Mouse (Mus musculus): ENCODE results near the gene Ccdc47. TPM values are rescaled to one million over a fixed set of nuclear protein-coding genes. Genes with fewer than 3 reads are reported as not detected.

Gene Ccdc47
- polyA plus RNA-seq (2015; fragmentation: Nextera tagmentation; extraction: Ambion mirVana), result 41.9 and 45.4 TPM in 2 replicates

DNA sequence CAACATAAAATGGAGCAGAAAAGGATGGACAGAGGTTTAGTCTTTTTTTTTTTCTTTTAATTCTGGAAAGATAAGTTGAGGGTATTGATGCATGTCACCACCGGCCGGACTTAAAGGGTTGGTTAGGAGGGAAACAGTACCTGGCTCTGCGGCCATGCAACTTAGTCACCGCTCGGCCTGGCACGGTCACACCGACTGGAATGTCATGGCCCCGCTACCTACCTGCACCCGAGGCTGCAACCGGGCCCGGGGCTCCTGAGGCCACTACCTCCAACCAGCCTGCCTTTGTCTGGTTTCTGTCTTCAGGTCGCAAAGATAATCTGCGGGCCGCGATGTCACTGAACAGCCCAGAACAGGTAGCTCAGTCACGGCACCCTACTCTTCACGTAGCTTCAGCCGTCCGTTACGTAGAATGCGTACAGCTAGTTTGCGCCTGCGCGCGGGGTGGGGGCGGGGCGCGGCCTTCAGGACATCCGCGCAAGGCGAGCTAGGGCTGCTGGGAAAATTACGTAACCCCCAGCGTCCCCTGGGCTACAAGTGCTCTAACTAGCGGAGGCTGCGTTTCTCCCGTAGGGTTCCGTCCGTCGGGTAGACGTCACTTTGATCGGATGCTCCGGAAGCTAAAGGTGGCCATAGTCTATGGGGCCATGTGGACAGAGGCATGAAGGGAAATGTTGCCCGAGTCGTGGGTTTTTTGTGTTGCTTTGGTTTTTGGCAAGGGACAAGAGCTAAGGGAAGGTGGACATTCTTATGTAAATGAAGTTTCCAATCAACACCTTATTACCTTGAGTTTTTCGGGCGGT, at the start of gene Ccdc47:
Ccdc47 (minus strand) TSS at position 418 of the 803 bp plus-strand sequence.
- no peaks in the 10 kb centered on the region for H3K27me3 ChIP-seq (replicated peaks; ENCODE audit: control insufficient read depth, insufficient read depth, low read length)
- H3K4me2 ChIP-seq (replicated peaks; ENCODE audit: low read depth), result peak within 1 kb of the TSS; percentile 68
- H3K27ac ChIP-seq (ENCODE audit: low read depth, low read length), result peak within 1 kb of the TSS; percentile 96
- H3K36me3 ChIP-seq (ENCODE audit: control insufficient read depth, insufficient read depth), result peaks cover 11% of the 10 kb centered on the region
- ATAC-seq, result peak; percentile 98
- peak within 1 kb of the TSS; percentile 97 for H3K9ac ChIP-seq (ENCODE audit: low read depth, low read length)
- WGBS, result under 1% methylated on average over 46 of the region's 46 CpGs
- H3K4me1 ChIP-seq (replicated peaks; ENCODE audit: control insufficient read depth, insufficient read depth, low read length), result 0 out of 2 replicates have a peak, but pooled peaks cover 5% of the 10 kb centered on the region
- TF ChIP-seq CTCF (IDR thresholded peaks at IDR 0.05; ENCODE audit: low read depth), result no peak
- no peaks in the 10 kb centered on the region for H3K9me3 ChIP-seq (ENCODE audit: control insufficient read depth)
- peak within 1 kb of the TSS; percentile 93 for H3K4me3 ChIP-seq (ENCODE audit: low read depth, low read length)

DNA sequence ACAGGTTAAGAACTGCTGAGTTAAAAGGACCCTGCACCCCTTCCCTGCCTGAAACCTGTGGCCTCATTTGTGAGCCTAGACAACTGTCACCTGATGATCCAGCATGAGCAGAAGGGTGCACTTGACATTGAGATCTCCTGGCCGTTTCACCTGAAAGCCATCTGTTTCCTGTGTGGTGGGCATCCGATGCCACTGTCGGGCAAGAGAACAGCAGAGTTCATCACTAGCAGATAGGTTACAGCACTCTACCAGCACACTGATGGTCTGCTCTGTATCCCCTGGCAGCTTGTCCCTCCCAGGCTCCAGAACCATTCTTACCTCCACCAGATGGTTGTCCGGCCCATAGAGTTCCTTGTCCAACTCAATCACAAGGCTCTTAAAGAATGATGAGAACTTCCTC, 49.4 kb upstream of the Ccdc47 start:
- H3K4me3 ChIP-seq (ENCODE audit: low read depth, low read length), result no peak overlapping the region
- WGBS, result 92% methylated on average over 4 of the region's 4 CpGs
- no peak for ATAC-seq

DNA sequence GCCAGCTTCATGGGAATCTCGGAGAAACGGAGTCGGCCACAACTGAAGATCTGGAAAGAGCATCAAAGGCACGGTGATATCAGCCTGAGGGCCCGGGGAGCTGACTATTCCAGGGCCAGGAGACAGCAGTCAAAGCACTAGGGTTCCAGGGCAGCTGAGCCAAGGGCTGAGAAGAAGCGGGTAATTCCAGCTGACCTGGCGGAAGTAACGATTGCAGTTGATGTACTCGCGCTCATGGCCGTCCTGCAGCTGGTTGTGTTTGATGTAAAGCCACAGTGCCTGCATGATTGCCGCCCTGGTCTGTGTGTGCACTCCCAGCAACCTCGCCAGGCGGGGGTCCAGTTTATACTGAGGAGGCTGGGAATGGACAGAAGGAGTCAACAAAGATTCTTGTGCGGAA, 48.8 kb upstream of the Ccdc47 start:
- H3K36me3 ChIP-seq (ENCODE audit: control insufficient read depth, insufficient read depth), result peaks cover 61% of the 10 kb centered on the region
- H3K27me3 ChIP-seq (replicated peaks; ENCODE audit: control insufficient read depth, insufficient read depth, low read length), result no peaks in the 10 kb centered on the region
- whole genome bisulfite sequencing, result 86% methylated on average over 15 of the region's 15 CpGs
- no peak overlapping the region for H3K27ac ChIP-seq (ENCODE audit: low read depth, low read length)
- H3K9me3 ChIP-seq (ENCODE audit: control insufficient read depth), result no peaks in the 10 kb centered on the region
- ATAC-seq, result no peak
- H3K4me1 ChIP-seq (replicated peaks; ENCODE audit: control insufficient read depth, insufficient read depth, low read length), result no peaks in the 10 kb centered on the region; the same call in none of the 2 replicates
- H3K9ac ChIP-seq (ENCODE audit: low read depth, low read length), result no peak overlapping the region
- H3K4me2 ChIP-seq (replicated peaks; ENCODE audit: low read depth), result no peak overlapping the region
- no peak for TF ChIP-seq CTCF (IDR thresholded peaks at IDR 0.05; ENCODE audit: low read depth)
- no peak overlapping the region for H3K4me3 ChIP-seq (ENCODE audit: low read depth, low read length)

More for the DNA sequence above, 49.4 kb upstream of the Ccdc47 start:
- Histone ChIP-seq H3K4me1 (replicated peaks; ENCODE audit: control insufficient read depth, insufficient read depth, low read length) (no peaks in the 10 kb centered on the region; the same call in none of the 2 replicates), H3K27ac (ENCODE audit: low read depth, low read length) (no peak overlapping the region), H3K9me3 (ENCODE audit: control insufficient read depth) (no peaks in the 10 kb centered on the region), H3K27me3 (replicated peaks; ENCODE audit: control insufficient read depth, insufficient read depth, low read length) (no peaks in the 10 kb centered on the region), H3K4me2 (replicated peaks; ENCODE audit: low read depth) (no peak overlapping the region), H3K36me3 (ENCODE audit: control insufficient read depth, insufficient read depth) (peaks cover 61% of the 10 kb centered on the region), H3K9ac (ENCODE audit: low read depth, low read length) (no peak overlapping the region)
- no peak for TF ChIP-seq CTCF (IDR thresholded peaks at IDR 0.05; ENCODE audit: low read depth)

DNA sequence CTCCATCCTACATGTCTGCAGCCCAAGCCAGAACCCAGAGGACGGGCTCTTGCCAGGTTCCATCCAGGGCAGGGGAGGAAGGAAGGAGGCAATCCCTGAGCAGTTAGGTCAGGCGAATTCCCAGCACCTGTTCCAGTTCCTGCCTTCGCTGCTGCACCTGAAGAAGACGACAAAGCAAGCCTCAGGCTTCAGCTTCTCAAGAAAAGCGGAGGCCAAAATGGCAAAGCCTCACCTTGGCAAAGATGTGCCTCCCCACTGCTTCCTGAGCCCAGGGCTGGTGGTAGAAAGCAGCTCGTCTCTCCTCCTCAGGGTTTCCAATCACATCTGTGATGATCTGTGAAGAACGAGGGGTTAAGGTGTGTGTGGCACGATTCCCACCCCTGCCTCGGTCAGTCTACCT, 47.8 kb upstream of the Ccdc47 start:
- Histone ChIP-seq H3K4me1 (replicated peaks; ENCODE audit: control insufficient read depth, insufficient read depth, low read length) (no peaks in the 10 kb centered on the region; the same call in 1 of the 2 replicates), H3K27ac (ENCODE audit: low read depth, low read length) (no peak overlapping the region; the same call in 1 of the 2 replicates), H3K9ac (ENCODE audit: low read depth, low read length) (no peak overlapping the region), H3K4me3 (ENCODE audit: low read depth, low read length) (no peak overlapping the region), H3K27me3 (replicated peaks; ENCODE audit: control insufficient read depth, insufficient read depth, low read length) (no peaks in the 10 kb centered on the region), H3K9me3 (ENCODE audit: control insufficient read depth) (no peaks in the 10 kb centered on the region), H3K36me3 (ENCODE audit: control insufficient read depth, insufficient read depth) (peaks cover 61% of the 10 kb centered on the region), H3K4me2 (replicated peaks; ENCODE audit: low read depth) (no peak overlapping the region)
- ATAC-seq, result no peak
- no peak for TF ChIP-seq CTCF (IDR thresholded peaks at IDR 0.05; ENCODE audit: low read depth)
- 90% methylated on average over 9 of the region's 9 CpGs for WGBS

DNA sequence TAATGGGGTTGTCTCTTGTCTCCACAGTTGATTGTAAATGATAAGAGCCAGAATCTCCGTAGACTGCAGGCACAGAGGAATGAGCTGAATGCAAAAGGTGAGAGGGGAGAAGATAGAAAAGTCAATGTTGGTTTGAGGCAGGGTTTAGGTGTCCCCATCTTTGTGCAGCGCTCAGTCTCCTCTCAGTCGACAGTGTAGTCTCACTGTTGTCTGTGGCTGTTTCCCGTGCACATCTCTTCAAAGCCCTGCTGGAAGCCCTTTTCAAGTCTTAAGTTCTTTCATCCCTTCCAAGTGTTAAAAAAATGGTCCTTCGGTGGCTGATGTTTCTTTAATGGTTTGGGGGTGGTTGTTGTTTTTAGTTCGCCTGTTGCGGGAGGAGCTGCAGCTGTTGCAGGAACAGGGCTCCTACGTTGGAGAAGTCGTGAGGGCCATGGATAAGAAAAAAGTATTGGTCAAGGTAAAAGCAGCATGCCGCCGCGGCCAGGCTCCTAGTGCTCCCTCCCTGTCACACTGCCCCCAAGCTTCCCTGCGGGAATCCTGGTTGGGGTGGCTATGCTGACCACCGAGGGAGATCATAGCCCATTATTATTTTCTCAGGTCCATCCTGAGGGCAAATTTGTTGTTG, 44.8 kb upstream of the Ccdc47 start:
- Histone ChIP-seq H3K27ac (ENCODE audit: low read depth, low read length) (no peak overlapping the region), H3K9ac (ENCODE audit: low read depth, low read length) (no peak overlapping the region), H3K9me3 (ENCODE audit: control insufficient read depth) (no peaks in the 10 kb centered on the region), H3K4me2 (replicated peaks; ENCODE audit: low read depth) (no peak overlapping the region), H3K4me1 (replicated peaks; ENCODE audit: control insufficient read depth, insufficient read depth, low read length) (peaks cover 8% of the 10 kb centered on the region; the same call in 1 of the 2 replicates), H3K4me3 (ENCODE audit: low read depth, low read length) (no peak overlapping the region), H3K27me3 (replicated peaks; ENCODE audit: control insufficient read depth, insufficient read depth, low read length) (no peaks in the 10 kb centered on the region), H3K36me3 (ENCODE audit: control insufficient read depth, insufficient read depth) (peaks cover 55% of the 10 kb centered on the region)
- 76% methylated on average over 14 of the region's 14 CpGs for WGBS
- no peak for ATAC-seq
- no peak for TF ChIP-seq CTCF (IDR thresholded peaks at IDR 0.05; ENCODE audit: low read depth)

DNA sequence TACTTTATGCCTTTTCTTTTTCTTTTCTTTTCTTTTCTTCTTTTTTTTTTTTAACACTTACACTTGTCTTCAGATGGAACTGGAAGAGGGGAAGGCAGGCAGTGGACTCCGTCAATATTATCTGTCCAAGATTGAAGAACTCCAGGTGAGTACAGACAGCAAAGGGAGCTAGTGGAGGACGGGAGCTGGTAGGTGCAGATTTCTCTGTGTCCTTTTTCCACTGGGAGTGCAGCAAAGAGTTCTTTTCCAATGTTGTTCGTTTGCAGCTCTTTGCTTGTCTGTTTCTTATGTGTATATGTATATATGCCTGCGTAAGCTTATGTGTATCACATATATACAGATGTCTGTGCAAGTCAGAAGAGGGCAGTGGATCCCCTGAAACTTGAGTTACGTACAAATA, 40.6 kb upstream of the Ccdc47 start:
- H3K4me3 ChIP-seq (ENCODE audit: low read depth, low read length), result peak overlapping the region; percentile 83
- TF ChIP-seq CTCF (IDR thresholded peaks at IDR 0.05; ENCODE audit: low read depth), result no peak
- no peak for ATAC-seq
- H3K27me3 ChIP-seq (replicated peaks; ENCODE audit: control insufficient read depth, insufficient read depth, low read length), result no peaks in the 10 kb centered on the region
- H3K4me2 ChIP-seq (replicated peaks; ENCODE audit: low read depth), result peak overlapping the region; percentile 84
- H3K9me3 ChIP-seq (ENCODE audit: control insufficient read depth), result no peaks in the 10 kb centered on the region
- 46% methylated on average over 5 of the region's 5 CpGs for WGBS
- H3K9ac ChIP-seq (ENCODE audit: low read depth, low read length), result peak overlapping the region; percentile 75; the same call in 1 of the 2 replicates
- peaks cover 25% of the 10 kb centered on the region; the same call in 1 of the 2 replicates for H3K36me3 ChIP-seq (ENCODE audit: control insufficient read depth, insufficient read depth)
- peaks cover 8% of the 10 kb centered on the region; the same call in 1 of the 2 replicates for H3K4me1 ChIP-seq (replicated peaks; ENCODE audit: control insufficient read depth, insufficient read depth, low read length)
- no peak overlapping the region for H3K27ac ChIP-seq (ENCODE audit: low read depth, low read length)
